Mouse (Mus musculus): ENCODE measurements around the gene Dvl3. TPM values are rescaled to one million over a fixed set of nuclear protein-coding genes. Genes with fewer than 3 reads are reported as not detected.
"Not testable (repeated sequence)": the region's sequence is repeated elsewhere in the genome, so short reads cannot be mapped to it uniquely, and the experiment has no call there.

The Dvl3 gene
- polyA plus RNA-seq, 1 experiment from 2014 or later = 32.2 TPM

DNA sequence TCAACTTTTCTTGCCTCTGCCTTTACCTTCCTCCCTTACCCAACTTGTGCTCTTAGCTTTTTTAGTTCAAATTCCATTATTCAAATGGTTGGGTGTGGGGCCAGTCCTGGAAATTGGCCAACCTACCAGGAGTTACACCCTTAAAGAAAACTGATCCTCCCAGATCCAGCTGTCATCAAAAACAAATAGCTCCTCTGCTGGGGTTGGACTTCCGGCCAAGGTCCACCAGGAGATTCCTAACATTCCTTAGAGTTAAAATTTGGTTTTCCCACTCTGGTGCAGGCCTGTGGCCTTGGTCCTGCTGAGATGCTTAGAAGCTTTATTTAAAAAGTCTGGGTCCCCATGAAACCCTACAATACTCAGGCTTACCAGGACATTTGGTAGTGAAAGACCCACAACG, 38.3 kb upstream of the Dvl3 start:
- Histone ChIP-seq H3K9me3 (replicated peaks; ENCODE audit: control insufficient read depth, low read length) (no peaks in the 10 kb centered on the region; the same call in 1 of the 2 replicates), H3K27ac (ENCODE audit: low read depth, low read length) (no peak overlapping the region), H3K4me1 (ENCODE audit: control insufficient read depth, insufficient read depth, low read length) (peaks cover 12% of the 10 kb centered on the region), H3K36me3 (ENCODE audit: control insufficient read depth, insufficient read depth, low read length) (no peaks in the 10 kb centered on the region), H3K27me3 (ENCODE audit: control insufficient read depth, insufficient read depth, low read length) (no peaks in the 10 kb centered on the region), H3K4me2 (no peak overlapping the region), H3K4me3 (ENCODE audit: low read depth, low read length) (no peak overlapping the region), H3K9ac (ENCODE audit: low read depth, low read length) (no peak overlapping the region)
- WGBS (ENCODE audit: insufficient replicate concordance) = 52% methylated on average over 2 of the region's 2 CpGs
- no peak for ATAC-seq (replicated peaks; ENCODE audit: insufficient number of reproducible peaks, low FRiP score, low TSS enrichment)

GRCm38 (mm10) chr16:20479026-20479760, 37.6 kb upstream of the Dvl3 start:
- H3K4me3 ChIP-seq (ENCODE audit: low read depth, low read length); ATAC-seq (replicated peaks; ENCODE audit: insufficient number of reproducible peaks, low FRiP score, low TSS enrichment); H3K4me2 ChIP-seq; H3K9me3 ChIP-seq (replicated peaks; ENCODE audit: control insufficient read depth, low read length); H3K27ac ChIP-seq (ENCODE audit: low read depth, low read length); H3K36me3 ChIP-seq (ENCODE audit: control insufficient read depth, insufficient read depth, low read length); H3K9ac ChIP-seq (ENCODE audit: low read depth, low read length); H3K27me3 ChIP-seq (ENCODE audit: control insufficient read depth, insufficient read depth, low read length): not testable (repeated sequence)
- WGBS (ENCODE audit: insufficient replicate concordance) = 89% methylated on average over 12 of the region's 12 CpGs
- H3K4me1 ChIP-seq (ENCODE audit: control insufficient read depth, insufficient read depth, low read length) = peaks cover 12% of the 10 kb centered on the region

DNA sequence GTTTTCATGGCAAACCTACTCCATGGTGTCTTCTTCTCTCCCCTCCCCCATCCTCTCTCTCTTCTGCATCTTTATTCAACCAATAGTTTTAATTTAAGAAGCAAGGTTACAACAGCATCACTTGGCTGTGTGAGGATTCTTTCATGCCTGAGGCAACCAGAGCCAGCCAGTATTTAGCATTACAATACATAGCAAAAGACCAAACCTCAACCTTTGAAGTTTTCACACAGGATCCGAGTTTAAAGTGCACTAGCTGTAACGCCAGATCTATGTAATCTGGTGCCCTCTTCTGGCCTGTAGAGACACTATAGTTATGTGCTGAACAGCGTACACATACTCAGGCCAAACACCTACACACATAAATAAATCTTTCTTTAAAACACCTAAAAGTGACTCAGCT, 36.7 kb upstream of the Dvl3 start:
- WGBS (ENCODE audit: insufficient replicate concordance) = 38% methylated on average over 3 of the region's 3 CpGs
- Histone ChIP-seq H3K4me1 (ENCODE audit: control insufficient read depth, insufficient read depth, low read length) (peaks cover 12% of the 10 kb centered on the region), H3K4me3 (ENCODE audit: low read depth, low read length) (no peak overlapping the region), H3K36me3 (ENCODE audit: control insufficient read depth, insufficient read depth, low read length) (no peaks in the 10 kb centered on the region), H3K4me2 (no peak overlapping the region), H3K27ac (ENCODE audit: low read depth, low read length) (no peak overlapping the region), H3K27me3 (ENCODE audit: control insufficient read depth, insufficient read depth, low read length) (no peaks in the 10 kb centered on the region), H3K9ac (ENCODE audit: low read depth, low read length) (no peak overlapping the region), H3K9me3 (replicated peaks; ENCODE audit: control insufficient read depth, low read length) (no peaks in the 10 kb centered on the region; the same call in 1 of the 2 replicates)
- no peak for ATAC-seq (replicated peaks; ENCODE audit: insufficient number of reproducible peaks, low FRiP score, low TSS enrichment)

DNA sequence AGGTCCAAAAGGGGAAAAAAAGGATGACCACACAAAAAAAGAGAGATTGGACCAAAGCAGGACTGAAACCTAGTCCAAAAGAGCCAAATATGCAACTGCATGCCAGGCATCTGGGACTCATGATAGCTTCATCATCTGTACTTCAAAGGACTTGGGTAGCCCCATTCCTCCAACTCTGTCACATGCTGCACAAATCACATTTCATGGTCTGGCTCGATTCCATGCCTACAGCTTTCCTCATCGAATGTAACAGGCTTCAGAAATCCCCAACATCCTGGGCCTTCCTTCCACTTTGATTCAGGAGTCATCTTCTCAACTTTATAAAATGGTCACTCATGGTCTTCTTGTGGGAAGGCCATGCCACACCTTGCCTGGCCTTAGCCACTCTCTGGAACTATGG, 35.0 kb upstream of the Dvl3 start:
- WGBS (ENCODE audit: insufficient replicate concordance) = 71% methylated on average over 2 of the region's 2 CpGs
- H3K27ac ChIP-seq (ENCODE audit: low read depth, low read length) = no peak overlapping the region
- no peaks in the 10 kb centered on the region for H3K27me3 ChIP-seq (ENCODE audit: control insufficient read depth, insufficient read depth, low read length)
- no peaks in the 10 kb centered on the region for H3K36me3 ChIP-seq (ENCODE audit: control insufficient read depth, insufficient read depth, low read length)
- H3K9ac ChIP-seq (ENCODE audit: low read depth, low read length) = no peak overlapping the region
- no peak overlapping the region for H3K4me3 ChIP-seq (ENCODE audit: low read depth, low read length)
- H3K9me3 ChIP-seq (replicated peaks; ENCODE audit: control insufficient read depth, low read length) = no peaks in the 10 kb centered on the region; the same call in 1 of the 2 replicates
- H3K4me2 ChIP-seq = no peak overlapping the region
- ATAC-seq (replicated peaks; ENCODE audit: insufficient number of reproducible peaks, low FRiP score, low TSS enrichment) = no peak
- peaks cover 8% of the 10 kb centered on the region for H3K4me1 ChIP-seq (ENCODE audit: control insufficient read depth, insufficient read depth, low read length)

DNA sequence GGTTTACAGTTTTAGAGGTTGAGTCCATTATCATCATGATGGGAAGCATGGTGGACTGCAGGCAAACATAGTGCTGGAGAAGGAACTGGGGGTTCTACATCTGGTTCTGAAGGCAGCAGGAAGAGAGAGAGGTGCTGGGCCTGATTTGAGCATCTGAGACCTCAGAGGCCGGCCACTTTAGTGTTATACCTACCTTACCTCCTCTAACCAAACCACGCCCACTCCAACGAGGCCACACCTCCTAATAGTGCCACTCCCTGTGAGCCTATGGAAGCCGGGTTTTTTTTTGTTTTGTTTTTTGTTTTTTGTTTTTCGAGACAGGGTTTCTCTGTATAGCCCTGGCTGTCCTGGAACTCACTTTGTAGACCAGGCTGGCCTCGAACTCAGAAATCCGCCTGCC, 33.1 kb upstream of the Dvl3 start:
- 81% methylated on average over 6 of the region's 7 CpGs for WGBS (ENCODE audit: insufficient replicate concordance)
- H3K4me3 ChIP-seq (ENCODE audit: low read depth, low read length); H3K9me3 ChIP-seq (replicated peaks; ENCODE audit: control insufficient read depth, low read length); H3K9ac ChIP-seq (ENCODE audit: low read depth, low read length); H3K27ac ChIP-seq (ENCODE audit: low read depth, low read length); ATAC-seq (replicated peaks; ENCODE audit: insufficient number of reproducible peaks, low FRiP score, low TSS enrichment); H3K4me1 ChIP-seq (ENCODE audit: control insufficient read depth, insufficient read depth, low read length); H3K27me3 ChIP-seq (ENCODE audit: control insufficient read depth, insufficient read depth, low read length); H3K4me2 ChIP-seq; H3K36me3 ChIP-seq (ENCODE audit: control insufficient read depth, insufficient read depth, low read length): not testable (repeated sequence)

GRCm38 (mm10) chr16:20485061-20485460, 31.7 kb upstream of the Dvl3 start:
- Histone ChIP-seq H3K36me3 (ENCODE audit: control insufficient read depth, insufficient read depth, low read length) (no peaks in the 10 kb centered on the region), H3K9me3 (replicated peaks; ENCODE audit: control insufficient read depth, low read length) (no peaks in the 10 kb centered on the region), H3K4me1 (ENCODE audit: control insufficient read depth, insufficient read depth, low read length) (no peaks in the 10 kb centered on the region), H3K27me3 (ENCODE audit: control insufficient read depth, insufficient read depth, low read length) (no peaks in the 10 kb centered on the region), H3K4me2 (no peak overlapping the region), H3K9ac (ENCODE audit: low read depth, low read length) (no peak overlapping the region), H3K27ac (ENCODE audit: low read depth, low read length) (no peak overlapping the region), H3K4me3 (ENCODE audit: low read depth, low read length) (no peak overlapping the region)
- no peak for ATAC-seq (replicated peaks; ENCODE audit: insufficient number of reproducible peaks, low FRiP score, low TSS enrichment)
- WGBS (ENCODE audit: insufficient replicate concordance) = 38% methylated on average over 4 of the region's 4 CpGs

DNA sequence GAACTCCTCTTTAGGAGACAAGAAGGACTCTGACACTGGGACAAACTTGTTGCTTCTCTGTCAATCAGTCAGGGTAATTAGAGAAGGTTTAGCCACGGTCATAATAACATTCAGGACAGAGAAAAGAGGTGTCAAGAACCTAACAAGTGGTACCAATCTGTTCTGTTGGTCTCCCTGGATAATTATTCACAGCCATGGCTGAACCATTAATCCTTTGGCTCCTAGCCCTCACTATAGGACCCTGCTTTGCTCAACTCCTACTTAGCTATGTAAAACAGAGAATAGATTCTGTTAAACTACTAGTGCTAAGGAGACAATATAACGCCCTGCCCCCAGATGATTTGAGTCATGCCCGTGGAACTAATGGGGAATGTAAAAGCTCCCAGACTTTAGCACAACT, 30.7 kb upstream of the Dvl3 start:
- Histone ChIP-seq H3K4me3 (ENCODE audit: low read depth, low read length) (no peak overlapping the region), H3K27me3 (ENCODE audit: control insufficient read depth, insufficient read depth, low read length) (no peaks in the 10 kb centered on the region), H3K27ac (ENCODE audit: low read depth, low read length) (no peak overlapping the region), H3K36me3 (ENCODE audit: control insufficient read depth, insufficient read depth, low read length) (no peaks in the 10 kb centered on the region), H3K9me3 (replicated peaks; ENCODE audit: control insufficient read depth, low read length) (no peaks in the 10 kb centered on the region), H3K4me1 (ENCODE audit: control insufficient read depth, insufficient read depth, low read length) (no peaks in the 10 kb centered on the region), H3K4me2 (no peak overlapping the region), H3K9ac (ENCODE audit: low read depth, low read length) (no peak overlapping the region)
- WGBS (ENCODE audit: insufficient replicate concordance) = 68% methylated on average over 3 of the region's 3 CpGs
- ATAC-seq (replicated peaks; ENCODE audit: insufficient number of reproducible peaks, low FRiP score, low TSS enrichment) = no peak

GRCm38 (mm10) chr16:20488151-20488550, 28.6 kb upstream of the Dvl3 start:
- Histone ChIP-seq H3K27ac (ENCODE audit: low read depth, low read length) (no peak overlapping the region), H3K9me3 (replicated peaks; ENCODE audit: control insufficient read depth, low read length) (no peaks in the 10 kb centered on the region), H3K4me2 (no peak overlapping the region), H3K9ac (ENCODE audit: low read depth, low read length) (no peak overlapping the region), H3K4me1 (ENCODE audit: control insufficient read depth, insufficient read depth, low read length) (no peaks in the 10 kb centered on the region), H3K36me3 (ENCODE audit: control insufficient read depth, insufficient read depth, low read length) (no peaks in the 10 kb centered on the region), H3K27me3 (ENCODE audit: control insufficient read depth, insufficient read depth, low read length) (no peaks in the 10 kb centered on the region), H3K4me3 (ENCODE audit: low read depth, low read length) (no peak overlapping the region)
- no peak for ATAC-seq (replicated peaks; ENCODE audit: insufficient number of reproducible peaks, low FRiP score, low TSS enrichment)
- 85% methylated on average over 1 of the region's 1 CpGs for WGBS (ENCODE audit: insufficient replicate concordance)

GRCm38 (mm10) chr16:20488751-20489150, 28.0 kb upstream of the Dvl3 start:
- H3K9me3 ChIP-seq (replicated peaks; ENCODE audit: control insufficient read depth, low read length); H3K27ac ChIP-seq (ENCODE audit: low read depth, low read length); H3K4me2 ChIP-seq; H3K9ac ChIP-seq (ENCODE audit: low read depth, low read length); H3K36me3 ChIP-seq (ENCODE audit: control insufficient read depth, insufficient read depth, low read length); ATAC-seq (replicated peaks; ENCODE audit: insufficient number of reproducible peaks, low FRiP score, low TSS enrichment); H3K4me3 ChIP-seq (ENCODE audit: low read depth, low read length); H3K4me1 ChIP-seq (ENCODE audit: control insufficient read depth, insufficient read depth, low read length); H3K27me3 ChIP-seq (ENCODE audit: control insufficient read depth, insufficient read depth, low read length): not testable (repeated sequence)
- 83% methylated on average over 9 of the region's 9 CpGs for WGBS (ENCODE audit: insufficient replicate concordance)

Data from heart, embryonic 11.5 days (tissue).